Mouse (Mus musculus): ENCODE data around the gene Ppa2.

DNA sequence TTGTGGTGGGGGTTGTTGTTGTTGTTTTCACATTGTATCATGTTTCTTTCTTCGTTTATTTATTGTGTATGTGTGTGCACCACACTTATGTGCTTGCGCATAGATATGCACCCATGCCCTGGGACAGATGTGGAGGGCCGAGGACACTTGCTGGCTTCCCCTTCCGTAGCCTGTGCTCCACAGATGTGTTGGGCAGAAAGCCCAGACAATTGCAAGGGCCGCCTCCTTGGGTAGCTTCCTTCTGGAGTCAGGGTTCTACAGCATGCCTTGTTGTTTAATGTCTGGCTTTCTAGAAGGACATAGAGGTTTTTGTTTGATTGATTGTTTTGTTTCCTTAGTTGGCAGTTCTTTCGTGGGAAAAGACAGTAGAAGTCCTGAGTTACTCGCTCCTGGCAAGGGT lies 37.6 kb downstream of the Ppa2 start:
- no peak for TF ChIP-seq POLR2A (IDR thresholded peaks at IDR 0.05; ENCODE audit: low read depth, low read length)
- TF ChIP-seq CTCF (IDR thresholded peaks at IDR 0.05; ENCODE audit: borderline replicate concordance, insufficient read depth, low read length), result no peak
